Mouse (Mus musculus) stomach, postnatal 0 days (tissue): ENCODE results near the gene Plxna2. TPM values are rescaled to one million over a fixed set of nuclear protein-coding genes. Genes with fewer than 3 reads are reported as not detected.

Source experiments
- ATAC-seq: fragments of 200-750 bp; cut with Nextera tagmentation; 2 replicates; pipeline ENCODE4 v1.8.0; 2017; ENCODE audit not compliant: low FRiP score, low TSS enrichment
- DNase-seq: peaks from one replicate; pipeline ENCODE4 v3.0.0-alpha.2; 2016; ENCODE audit warnings: low spot score
- H3K27ac ChIP-seq: fragments of 300-500 bp; sonication (generic); replicated peaks from 2 replicates; pipeline ENCODE4 v1.5.1; 2014; ENCODE audit warnings: mild to moderate bottlenecking, control low read depth
- H3K27me3 ChIP-seq: fragments of 300-500 bp; sonication (generic); 2 replicates; pipeline ENCODE4 v1.6.1; 2014; ENCODE audit warnings: low read length; ENCODE audit not compliant: control insufficient read depth, insufficient read depth
- H3K36me3 ChIP-seq: fragments of 300-500 bp; sonication (generic); 2 replicates; pipeline ENCODE4 v1.6.1; 2014; ENCODE audit warnings: low read length, mixed read lengths; ENCODE audit not compliant: control insufficient read depth, insufficient read depth
- H3K4me1 ChIP-seq: fragments of 300-500 bp; sonication (generic); replicated peaks from 2 replicates; pipeline ENCODE4 v1.6.1; 2014; ENCODE audit warnings: antibody characterized with exemption; ENCODE audit not compliant: control insufficient read depth, insufficient read depth
- H3K4me2 ChIP-seq: fragments of 300-500 bp; sonication (generic); replicated peaks from 2 replicates; pipeline ENCODE4 v1.6.1; 2014; ENCODE audit warnings: low read depth, mild to moderate bottlenecking, control low read depth, moderate library complexity
- H3K4me3 ChIP-seq: fragments of 300-500 bp; sonication (generic); 2 replicates; pipeline ENCODE4 v1.5.1; 2014; ENCODE audit warnings: low read depth, low read length, control low read depth
- H3K9ac ChIP-seq: fragments of 300-500 bp; sonication (generic); 2 replicates; pipeline ENCODE4 v1.6.1; 2014; ENCODE audit warnings: mild to moderate bottlenecking, low read length, control low read depth, mixed read lengths
- H3K9me3 ChIP-seq: fragments of 300-500 bp; sonication (generic); 2 replicates; pipeline ENCODE4 v1.6.1; 2016; ENCODE audit warnings: low read length; ENCODE audit not compliant: control insufficient read depth
- CTCF ChIP-seq: IDR thresholded peaks from 2 replicates; pipeline ENCODE4 v1.5.1; 2016; ENCODE audit warnings: antibody characterized with exemption, low read depth, mild to moderate bottlenecking, moderate library complexity
- EP300 ChIP-seq: optimal IDR thresholded peaks from 2 replicates; pipeline ENCODE3; 2016; ENCODE audit warnings: antibody characterized with exemption
- WGBS: fragments of 180-500 bp; shearing (Covaris S2); extraction: QIAGEN DNeasy Blood & Tissue Kit; methylation state at CpG from one replicate; pipeline ENCODE4 v1.1.7; 2014; 5-methylcytosine and 5-hydroxymethylcytosine counted together
- polyA plus RNA-seq: library from polyadenylated mRNA; unstranded; fragments of >200 nt; fragmentation: Nextera tagmentation; extraction: Ambion mirVana; gene quantifications from 2 replicates; pipeline ENCODE4 v1.2.1, GENCODE M21; 2015

Plxna2 gene
- polyA plus RNA-seq, 1 experiment from 2014 or later, result 3.5 TPM

DNA sequence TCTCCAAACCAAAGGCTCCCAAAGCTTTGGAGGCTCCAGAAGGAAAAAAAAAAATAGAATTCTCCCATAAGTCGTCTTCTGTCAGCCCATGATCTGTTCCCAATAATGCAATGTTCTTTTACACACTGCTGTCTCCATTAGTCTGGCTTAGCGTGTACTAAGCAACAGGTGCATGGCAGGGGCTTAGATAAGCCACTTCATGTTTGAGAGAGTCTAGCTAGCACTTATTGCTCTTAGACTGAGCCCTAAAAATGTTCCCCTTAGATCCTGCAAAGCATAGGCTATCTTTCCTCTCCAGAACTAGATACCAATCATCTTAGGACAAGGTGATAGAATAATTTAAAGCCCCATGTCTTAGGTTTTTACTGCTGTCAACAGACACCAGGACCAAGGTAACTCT lies 156.3 kb downstream of the Plxna2 start:
- Histone ChIP-seq H3K9me3 (no peaks in the 10 kb centered on the region), H3K9ac (no peak overlapping the region), H3K4me2 (no peak overlapping the region), H3K4me1 (no peaks in the 10 kb centered on the region), H3K4me3 (no peak overlapping the region), H3K36me3 (peaks cover 2% of the 10 kb centered on the region; the same call in 1 of the 2 replicates), H3K27me3 (no peaks in the 10 kb centered on the region), H3K27ac (no peak overlapping the region)
- ATAC-seq (no peak), DNase-seq (no peak)
- TF ChIP-seq CTCF, result no peak
- TF ChIP-seq EP300, result no peak
- 80% methylated on average over 2 of the region's 2 CpGs for WGBS

DNA sequence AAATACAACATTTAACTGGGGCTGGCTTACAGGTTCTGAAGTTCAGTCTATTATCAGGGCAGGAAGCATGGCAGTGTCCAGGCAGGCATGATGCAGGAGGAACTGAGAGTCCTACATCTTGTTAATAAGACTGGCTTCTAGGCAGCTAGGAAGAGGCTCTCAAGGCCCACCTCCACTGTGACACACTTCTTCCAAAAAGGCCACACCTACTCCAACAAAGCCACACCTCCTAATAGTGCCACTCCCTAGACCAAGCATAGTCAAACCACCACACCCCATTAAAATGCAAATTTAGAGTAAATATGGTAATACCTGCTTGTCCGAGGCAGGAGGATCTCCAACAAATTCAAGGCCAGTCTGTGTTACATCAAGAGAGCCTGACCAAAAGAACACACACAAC lies 156.7 kb downstream of the Plxna2 start:
- DNase-seq, result no peak
- WGBS, result 79% methylated on average over 1 of the region's 1 CpGs
- H3K36me3 ChIP-seq, result peaks cover 2% of the 10 kb centered on the region; the same call in 1 of the 2 replicates
- H3K4me1 ChIP-seq, result no peaks in the 10 kb centered on the region
- H3K4me3 ChIP-seq, result no peak overlapping the region
- no peak for ATAC-seq
- H3K4me2 ChIP-seq, result no peak overlapping the region
- no peaks in the 10 kb centered on the region for H3K27me3 ChIP-seq
- no peak for TF ChIP-seq EP300
- no peak for TF ChIP-seq CTCF
- H3K9me3 ChIP-seq, result no peaks in the 10 kb centered on the region
- no peak overlapping the region for H3K27ac ChIP-seq
- no peak overlapping the region for H3K9ac ChIP-seq

DNA sequence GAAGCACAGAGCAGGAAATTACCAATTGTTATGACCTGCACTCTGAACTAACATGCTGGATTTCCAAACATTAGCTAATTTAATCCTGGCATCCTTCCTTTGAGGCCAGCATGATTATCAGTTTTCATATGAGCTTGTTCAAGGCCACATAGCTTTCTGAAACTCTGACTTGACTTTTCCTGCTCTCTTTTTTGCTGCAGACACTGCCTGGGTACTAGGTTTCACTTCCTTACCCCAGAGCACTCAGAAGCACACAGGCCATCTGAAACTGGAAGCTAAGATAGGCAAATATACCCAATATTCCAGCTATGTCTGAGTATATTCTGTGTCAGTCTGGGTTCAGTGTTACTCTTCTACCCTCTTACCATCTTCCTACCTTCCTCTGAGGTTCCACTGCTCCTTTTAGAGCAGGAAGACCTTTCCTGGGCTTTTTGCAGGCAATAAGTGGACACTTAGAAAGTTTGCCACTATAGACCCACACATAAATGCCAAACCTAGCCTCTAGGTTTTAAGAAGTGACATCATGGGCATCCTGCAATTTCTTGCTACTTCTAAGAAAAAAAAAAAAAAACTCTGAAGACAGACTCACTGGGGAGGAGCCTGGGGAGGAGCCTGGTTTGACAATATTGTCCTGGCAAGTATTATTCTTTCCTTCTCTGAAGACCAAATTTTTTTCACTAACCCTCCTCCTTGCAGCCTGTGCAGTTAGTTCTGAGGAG lies 157.8 kb downstream of the Plxna2 start:
- ATAC-seq, result no peak
- Histone ChIP-seq H3K4me1 (no peaks in the 10 kb centered on the region), H3K9ac (no peak overlapping the region), H3K36me3 (peaks cover 5% of the 10 kb centered on the region; the same call in 1 of the 2 replicates), H3K9me3 (no peaks in the 10 kb centered on the region), H3K4me2 (no peak overlapping the region), H3K4me3 (no peak overlapping the region), H3K27me3 (no peaks in the 10 kb centered on the region), H3K27ac (no peak overlapping the region)
- TF ChIP-seq EP300 (no peak), CTCF (no peak)
- no peak for DNase-seq

GRCm38 (mm10) chr1:194776510-194777244 lies 158.7 kb downstream of the Plxna2 start:
- Histone ChIP-seq H3K9me3 (no peaks in the 10 kb centered on the region), H3K4me2 (no peak overlapping the region), H3K4me3 (no peak overlapping the region), H3K27ac (no peak overlapping the region), H3K27me3 (no peaks in the 10 kb centered on the region), H3K9ac (no peak overlapping the region), H3K4me1 (no peaks in the 10 kb centered on the region), H3K36me3 (peaks cover 5% of the 10 kb centered on the region; the same call in 1 of the 2 replicates)
- 86% methylated on average over 5 of the region's 5 CpGs for WGBS
- no peak for TF ChIP-seq CTCF
- TF ChIP-seq EP300, result no peak
- DNase-seq (no peak), ATAC-seq (no peak)

DNA sequence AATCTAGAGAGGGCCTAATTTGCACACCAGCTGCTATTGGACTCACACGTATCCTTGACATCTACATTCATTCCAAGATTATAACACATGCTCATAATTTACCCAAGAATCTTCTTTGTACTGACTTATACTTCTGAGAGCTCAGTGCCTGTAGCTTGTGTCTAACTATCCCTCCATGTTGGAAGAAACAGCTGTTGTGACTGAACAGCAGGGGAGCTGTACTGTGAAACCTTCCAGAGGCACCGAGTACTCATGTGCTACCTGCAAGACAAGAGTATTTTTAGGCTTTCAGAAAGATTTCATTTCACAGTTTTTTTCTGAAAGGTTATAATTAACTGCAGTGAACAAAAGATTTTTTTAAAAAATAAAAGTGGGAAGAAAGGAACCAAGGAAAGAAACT lies 159.6 kb downstream of the Plxna2 start:
- Histone ChIP-seq H3K27ac (no peak overlapping the region), H3K4me1 (no peaks in the 10 kb centered on the region), H3K9me3 (no peaks in the 10 kb centered on the region), H3K27me3 (no peaks in the 10 kb centered on the region), H3K4me3 (no peak overlapping the region), H3K9ac (no peak overlapping the region), H3K36me3 (peaks cover 8% of the 10 kb centered on the region), H3K4me2 (no peak overlapping the region)
- no peak for ATAC-seq
- 84% methylated on average over 2 of the region's 2 CpGs for WGBS
- TF ChIP-seq EP300, result no peak
- no peak for TF ChIP-seq CTCF
- DNase-seq, result no peak

- no peak for ATAC-seq
- Histone ChIP-seq H3K9ac (no peak overlapping the region), H3K27ac (no peak overlapping the region), H3K9me3 (no peaks in the 10 kb centered on the region), H3K27me3 (no peaks in the 10 kb centered on the region), H3K4me3 (no peak overlapping the region), H3K4me2 (no peak overlapping the region), H3K4me1 (no peaks in the 10 kb centered on the region), H3K36me3 (peaks cover 6% of the 10 kb centered on the region)
- no peak for DNase-seq
- TF ChIP-seq EP300 (no peak), CTCF (no peak)
- 86% methylated on average over 3 of the region's 3 CpGs for WGBS
Measured at GRCm38 (mm10) chr1:194780392-194780791, 162.4 kb downstream of the Plxna2 start.
